Mouse (Mus musculus) thymus, postnatal 4 days (tissue): ENCODE data around the gene Rab3il1.
"Not testable (repeated sequence)": the region's sequence is repeated elsewhere in the genome, so short reads cannot be mapped to it uniquely, and the experiment has no call there.

Experiments
- DNase-seq: peaks from one replicate; pipeline ENCODE4 v3.0.0; 2021

Gene Rab3il1

GRCm38 (mm10) chr19:10001206-10001969 is at the start of gene Rab3il1, which contains the start of gene Best1:
Rab3il1 (plus strand) TSS chr19:10001669.
Best1 (minus strand) TSS chr19:10001633.
- DNase-seq = no peak

DNA sequence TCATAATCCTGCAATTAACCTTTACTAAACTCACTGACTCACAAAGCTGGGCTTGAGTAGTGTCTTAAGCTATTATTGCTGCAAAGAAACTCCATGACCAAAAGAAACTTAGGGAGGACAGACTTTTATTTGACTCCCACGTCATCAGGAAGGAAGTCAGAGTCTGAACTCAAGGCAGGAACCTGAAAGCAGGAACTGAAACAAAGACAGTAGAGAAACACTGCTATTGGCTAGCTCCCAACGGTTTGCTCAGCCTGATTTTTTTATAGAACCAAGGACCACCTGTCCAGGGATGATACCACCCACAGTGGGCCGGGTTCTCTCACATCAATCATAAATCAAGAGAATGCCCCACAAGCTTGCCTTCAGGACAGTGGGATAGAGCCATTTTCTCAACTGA is 49.1 kb upstream of the Rab3il1 start:
- DNase-seq = no peak

GRCm38 (mm10) chr19:9952912-9953311 is 48.6 kb upstream of the Rab3il1 start:
- no peak for DNase-seq

DNA sequence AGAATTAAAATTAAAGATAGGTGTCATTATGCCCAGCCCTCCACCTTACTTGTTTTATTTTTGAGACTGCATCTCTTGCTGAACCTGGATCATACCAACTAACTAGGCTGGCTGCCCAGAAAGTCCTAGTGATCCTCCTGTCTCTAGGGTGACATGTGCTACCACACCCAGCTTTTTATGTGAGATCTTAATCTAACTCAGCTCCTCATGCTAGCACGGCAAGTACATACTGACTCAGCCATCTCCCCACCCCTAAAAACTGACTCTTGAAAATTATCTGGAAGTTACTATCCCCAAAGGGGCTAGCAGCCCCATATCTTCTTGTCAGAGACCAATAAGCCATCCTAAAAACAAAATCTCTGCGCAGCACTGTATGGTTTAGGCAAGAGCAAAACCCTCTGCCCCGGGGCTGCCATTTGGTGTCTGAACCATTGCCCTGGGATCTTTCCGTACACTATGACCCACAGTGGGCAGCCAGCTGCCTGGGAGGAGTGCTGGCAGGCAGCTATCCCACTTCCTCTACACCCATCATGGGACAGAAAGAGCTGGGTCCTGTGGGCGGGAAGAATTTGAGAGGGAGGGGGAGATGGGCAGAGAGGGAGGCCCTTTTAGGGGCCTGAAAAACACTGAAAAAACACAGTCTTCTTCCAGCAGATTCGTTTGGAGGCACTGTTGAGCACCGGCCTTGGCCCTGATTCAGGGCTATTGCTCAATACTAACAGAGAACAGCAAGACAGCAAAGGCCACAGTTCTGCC is 47.2 kb upstream of the Rab3il1 start:
- DNase-seq = no peak

DNA sequence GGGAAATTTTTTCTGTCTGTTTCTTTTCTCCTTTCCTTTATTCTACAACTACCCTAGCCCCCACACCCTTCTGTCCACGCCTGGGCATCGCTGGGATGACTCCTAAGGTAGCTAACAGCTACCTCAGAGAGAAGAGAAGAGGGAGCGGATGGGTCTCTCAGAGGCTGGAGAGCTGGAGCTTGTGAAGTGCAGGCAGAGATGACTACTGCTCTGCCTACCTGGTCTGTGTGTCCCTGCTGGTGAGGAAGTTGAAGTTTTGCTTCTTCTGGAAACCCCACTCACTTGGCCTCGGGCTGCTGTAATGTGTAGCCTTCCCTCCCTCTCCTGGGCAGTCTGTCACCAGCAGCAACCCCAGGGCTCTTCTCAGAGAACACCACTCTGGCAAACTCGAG is 46.7 kb upstream of the Rab3il1 start:
- no peak for DNase-seq

- DNase-seq = no peak
These were observed 46.0 kb upstream of the Rab3il1 start for GRCm38 (mm10) chr19:9955438-9955837.

DNA sequence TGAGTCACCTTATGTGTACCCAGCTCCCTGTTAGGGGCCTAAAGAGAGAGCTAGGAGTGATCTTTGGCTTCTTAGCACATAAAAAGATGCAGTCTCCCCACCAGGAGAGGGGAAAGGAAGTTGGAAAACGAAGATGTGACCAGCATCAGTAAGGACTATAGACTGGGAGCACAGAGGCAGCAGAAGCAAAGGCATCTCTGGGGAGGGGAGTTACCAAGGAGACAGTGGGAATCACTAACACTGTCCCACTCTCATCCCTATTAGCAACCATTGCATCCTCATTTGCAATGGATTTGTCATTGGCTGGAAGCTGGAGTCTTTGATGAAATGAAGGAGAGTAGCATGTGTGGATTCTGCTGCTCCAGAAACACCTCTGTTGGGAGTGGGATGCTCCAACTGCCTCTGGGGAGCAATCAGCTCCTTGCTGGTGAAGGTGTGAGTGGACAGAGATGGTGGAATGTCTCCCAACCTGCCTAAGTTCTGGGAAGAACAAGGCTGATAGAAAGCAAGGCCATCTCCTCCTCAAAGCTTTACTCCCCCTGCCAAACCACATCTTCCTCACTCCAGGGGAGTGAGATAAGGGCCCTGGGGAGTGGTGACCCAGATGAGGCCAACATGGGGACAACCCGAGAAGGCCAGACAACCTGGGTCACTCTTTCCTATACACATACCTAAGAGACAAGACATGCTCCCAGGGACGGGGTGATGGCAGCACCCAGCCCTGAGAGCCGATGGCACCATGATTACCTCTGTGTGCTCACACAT is 44.7 kb upstream of the Rab3il1 start:
- DNase-seq = no peak

DNA sequence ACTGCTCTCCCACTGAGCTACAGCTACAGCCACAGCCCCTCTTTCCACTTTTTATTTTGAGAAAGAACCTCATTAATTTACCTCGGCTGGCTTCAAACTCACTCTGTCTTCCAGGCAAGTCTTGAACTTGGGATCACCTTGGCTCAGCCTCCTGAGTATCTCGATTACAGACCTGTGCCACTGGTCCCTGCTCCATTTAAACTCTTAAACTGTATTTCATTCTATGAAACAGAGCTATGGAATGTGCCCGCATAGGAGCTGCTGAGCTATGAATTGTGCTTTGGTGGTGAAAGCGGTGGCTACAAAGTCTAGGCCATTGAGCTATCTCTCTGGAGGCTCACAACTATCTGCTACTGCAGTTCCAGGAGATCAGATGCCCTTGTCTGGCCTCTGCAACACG is 43.5 kb upstream of the Rab3il1 start:
- DNase-seq = no peak

GRCm38 (mm10) chr19:9960769-9961168 is 40.7 kb upstream of the Rab3il1 start:
- no peak for DNase-seq

- DNase-seq = no peak
These were observed 37.1 kb upstream of the Rab3il1 start for GRCm38 (mm10) chr19:9964205-9964916.

GRCm38 (mm10) chr19:9966096-9966867 is 35.2 kb upstream of the Rab3il1 start:
- no peak for DNase-seq

- DNase-seq = no peak
These were observed 33.2 kb upstream of the Rab3il1 start for GRCm38 (mm10) chr19:9968081-9968787.

DNA sequence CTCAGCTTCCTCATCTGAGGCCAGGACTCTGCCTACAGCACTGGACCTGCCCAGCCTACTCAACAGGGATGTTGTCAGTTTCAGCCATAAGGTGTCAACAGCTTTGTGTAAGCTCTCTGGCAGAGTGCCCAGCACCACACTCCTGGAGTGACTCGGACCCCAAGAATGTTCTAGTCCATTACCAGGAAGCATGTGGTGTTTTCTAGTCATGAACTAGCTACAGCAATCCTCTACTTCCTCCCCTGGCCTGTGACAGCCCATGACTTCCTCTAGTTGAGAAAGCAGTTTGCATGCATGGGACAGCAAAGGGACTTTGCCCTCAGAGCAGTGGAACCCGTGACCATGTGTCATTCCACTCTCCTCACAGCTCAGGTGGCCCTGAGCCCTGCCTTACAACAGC is 26.6 kb upstream of the Rab3il1 start:
- DNase-seq = not testable (repeated sequence)

DNA sequence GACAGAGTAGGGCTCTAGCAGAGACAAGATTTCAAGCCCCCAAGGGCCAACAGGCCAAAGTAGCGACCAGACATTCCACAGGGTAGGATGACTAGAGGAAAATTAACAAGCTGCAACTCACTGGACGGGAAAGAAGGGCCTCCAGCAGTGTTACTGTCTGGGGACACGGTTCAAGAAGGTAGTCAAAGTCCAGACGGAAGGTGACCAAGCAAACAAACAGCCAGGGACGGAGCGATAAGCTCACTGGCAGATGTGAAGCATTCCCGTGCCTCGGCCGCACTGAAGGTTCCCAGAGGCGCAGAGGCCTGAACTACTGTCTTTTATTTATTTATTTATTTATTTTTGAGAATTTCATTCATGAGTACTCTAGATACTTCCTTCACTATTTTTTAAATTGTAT is 24.4 kb upstream of the Rab3il1 start:
- DNase-seq = no peak

DNA sequence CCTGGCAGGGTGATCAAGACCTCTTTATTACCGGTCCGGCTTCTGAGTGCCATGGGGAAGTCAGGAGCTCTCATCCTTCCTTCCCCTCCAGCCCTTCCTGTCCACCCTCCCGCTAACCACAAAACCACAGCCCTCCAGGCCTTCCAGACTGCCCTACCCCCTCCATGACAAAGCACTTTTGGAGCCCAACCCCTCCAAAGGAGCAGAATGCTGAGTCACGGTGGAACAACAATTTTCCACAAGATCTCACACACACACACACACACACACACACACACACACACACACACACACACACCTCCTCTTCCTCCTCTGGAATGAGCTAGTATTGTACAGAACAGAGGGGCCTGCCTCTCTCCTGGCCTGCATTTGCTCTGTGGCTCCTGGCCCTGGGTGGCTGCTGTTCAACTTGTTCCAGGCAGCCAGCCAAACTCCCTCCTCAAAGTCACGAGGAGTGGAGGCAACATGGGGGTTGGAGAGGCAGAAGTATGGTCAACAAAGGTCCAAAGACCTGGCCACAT is 23.0 kb upstream of the Rab3il1 start:
- no peak for DNase-seq

DNA sequence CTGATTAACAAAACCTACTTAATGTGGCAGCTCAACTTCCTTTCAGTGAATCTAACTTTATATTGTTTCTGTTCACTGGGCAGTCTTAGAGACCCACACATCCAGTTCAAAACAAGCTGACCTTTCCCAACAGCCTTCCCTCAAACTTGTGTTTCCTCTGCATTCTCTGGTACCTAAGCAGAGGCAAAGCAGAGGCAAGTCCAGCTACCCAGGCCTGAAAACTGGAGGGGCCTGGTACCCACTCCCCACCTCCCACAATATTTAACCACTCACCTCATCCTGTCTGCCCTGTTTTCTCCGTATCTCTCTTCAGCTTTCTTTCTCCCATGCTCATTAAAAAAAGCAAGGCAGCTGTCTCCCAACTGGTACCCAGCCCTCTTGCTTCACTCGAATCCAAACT is 22.3 kb upstream of the Rab3il1 start:
- no peak for DNase-seq

GRCm38 (mm10) chr19:9980258-9980657 is 21.2 kb upstream of the Rab3il1 start, which contains the start of gene Fth1:
Fth1 (plus strand) TSS chr19:9980598.
- DNase-seq = no peak

GRCm38 (mm10) chr19:9981621-9982020 is 19.8 kb upstream of the Rab3il1 start:
- no peak for DNase-seq

GRCm38 (mm10) chr19:9982151-9982851 is 19.2 kb upstream of the Rab3il1 start:
- peak; percentile 98 for DNase-seq

- peak; percentile 81 for DNase-seq
These were observed 18.5 kb upstream of the Rab3il1 start for GRCm38 (mm10) chr19:9982852-9983542.
